Mouse (Mus musculus): ENCODE measurements around the gene Tmem136. TPM values are rescaled to one million over a fixed set of nuclear protein-coding genes. Genes with fewer than 3 reads are reported as not detected.
A peak's percentile ranks its signal among the peaks of the same experiment; 100 is the strongest.

The Tmem136 gene
- total and polyA plus RNA-seq, 3 experiments: 0.17 to 3.8 (median 0.34) TPM

- Histone ChIP-seq H3K27ac (ENCODE audit: insufficient read depth, low read depth) (no peak overlapping the region), H3K36me3 (replicated peaks in 1 of 2; ENCODE audit: control insufficient read depth in 1 of 2, insufficient read depth in 1 of 2, low read length in 1 of 2) (no peaks in the 10 kb centered on the region), H3K4me2 (ENCODE audit: insufficient read depth, low read depth, poor library complexity, severe bottlenecking) (no peak overlapping the region), H3K4me1 (ENCODE audit: control insufficient read depth in 1 of 2, insufficient read depth in 2 of 2) (no peaks in the 10 kb centered on the region), H3K79me2 (replicated peaks; ENCODE audit: control insufficient read depth, extremely low read depth, insufficient read depth, poor library complexity, severe bottlenecking) (no peaks in the 10 kb centered on the region), H3K27me3 (replicated peaks) (peaks cover 14% of the 10 kb centered on the region), H3K9ac (ENCODE audit: insufficient read depth, low read depth) (no peak overlapping the region), H3K9me3 (replicated peaks; ENCODE audit: low read length) (peaks cover 3% of the 10 kb centered on the region), H3K4me3 (replicated peaks in 1 of 3; ENCODE audit: low read depth in 2 of 3, low read length in 2 of 3, poor library complexity in 1 of 3) (no peak overlapping the region)
- DNase-seq (ENCODE audit: extremely low read depth): no peak
- TF ChIP-seq POLR2A (IDR thresholded peaks at IDR 0.05; ENCODE audit: low read depth, low read length) (no peak), BHLHE40 (IDR thresholded peaks at IDR 0.05; ENCODE audit: low read depth, low read length) (peak; percentile 40), SMC3 (IDR thresholded peaks at IDR 0.05; ENCODE audit: low read depth, low read length) (0 out of 2 replicates have a peak, but pooled peaks have one; percentile 3), CTCF (conservative IDR thresholded peaks at IDR 0.05 in 1 of 2, IDR thresholded peaks at IDR 0.05 in 1 of 2; ENCODE audit: low read depth in 2 of 2, low read length in 2 of 2) (peak; percentile 6 to 39; a peak in 2 of 4 replicates)
- dilution Hi-C loops (cut with MboI; ENCODE audit: extremely low pct_ligation_motif_present, extremely low pct_unique_long_range_greater_than_20kb, low sequenced_read_pairs) (no loop called here), in situ Hi-C loops (cut with MboI; ENCODE audit: low pct_ligation_motif_present, low pct_unique_long_range_greater_than_20kb, low sequenced_read_pairs) (loop anchor here (10.0 kb wide), 1 partner anchor 154 kb away; no protein-coding TSS in a partner anchor)
Observed at GRCm38 (mm10) chr9:43130684-43131083, 14.3 kb upstream of the Tmem136 start.

- TF ChIP-seq ETS1 (conservative IDR thresholded peaks at IDR 0.05; ENCODE audit: low read depth, low read length): no peak
- TF ChIP-seq KAT2A (IDR thresholded peaks at IDR 0.05; ENCODE audit: insufficient replicate concordance, low read length): no peak
- no peak for TF ChIP-seq POLR2AphosphoS2 (IDR thresholded peaks at IDR 0.05; ENCODE audit: low read depth, low read length)
- no peak for DNase-seq (ENCODE audit: extremely low read depth)
- Histone ChIP-seq H3K79me2 (replicated peaks; ENCODE audit: control insufficient read depth, extremely low read depth, insufficient read depth, poor library complexity, severe bottlenecking) (no peaks in the 10 kb centered on the region), H3K4me1 (ENCODE audit: control insufficient read depth in 1 of 2, insufficient read depth in 2 of 2) (no peaks in the 10 kb centered on the region), H3K4me3 (replicated peaks in 1 of 3; ENCODE audit: low read depth in 2 of 3, low read length in 2 of 3, poor library complexity in 1 of 3) (no peak overlapping the region), H3K27me3 (replicated peaks) (peaks cover 11% of the 10 kb centered on the region), H3K27ac (ENCODE audit: insufficient read depth, low read depth) (no peak overlapping the region), H3K9ac (ENCODE audit: insufficient read depth, low read depth) (no peak overlapping the region), H3K9me3 (replicated peaks; ENCODE audit: low read length) (peaks cover 3% of the 10 kb centered on the region), H3K4me2 (ENCODE audit: insufficient read depth, low read depth, poor library complexity, severe bottlenecking) (no peak overlapping the region), H3K36me3 (replicated peaks in 1 of 2; ENCODE audit: control insufficient read depth in 1 of 2, insufficient read depth in 1 of 2, low read length in 1 of 2) (no peaks in the 10 kb centered on the region)
- dilution Hi-C loops (cut with MboI; ENCODE audit: extremely low pct_ligation_motif_present, extremely low pct_unique_long_range_greater_than_20kb, low sequenced_read_pairs): no loop called here
- in situ Hi-C loops (cut with MboI; ENCODE audit: low pct_ligation_motif_present, low pct_unique_long_range_greater_than_20kb, low sequenced_read_pairs): no loop called here
Observed at GRCm38 (mm10) chr9:43127101-43127787, 10.9 kb upstream of the Tmem136 start.

- TF ChIP-seq NELFE (IDR thresholded peaks at IDR 0.05; ENCODE audit: low read depth, low read length) (no peak), USF1 (IDR thresholded peaks at IDR 0.05; ENCODE audit: low read depth, low read length) (no peak), RAD21 (IDR thresholded peaks at IDR 0.05; ENCODE audit: low read depth, low read length) (peak; percentile 36), MEF2A (IDR thresholded peaks at IDR 0.05; ENCODE audit: borderline replicate concordance, low read depth, low read length) (no peak), MAX (IDR thresholded peaks at IDR 0.05; ENCODE audit: low read length) (no peak), USF2 (conservative IDR thresholded peaks at IDR 0.05; ENCODE audit: low read depth, low read length) (no peak), MAFK (IDR thresholded peaks at IDR 0.05; ENCODE audit: insufficient replicate concordance, low read length) (no peak), UBTF (IDR thresholded peaks at IDR 0.05; ENCODE audit: low read depth, low read length) (no peak), JUND (conservative IDR thresholded peaks at IDR 0.05; ENCODE audit: low read depth, low read length) (no peak), CHD1 (IDR thresholded peaks at IDR 0.05; ENCODE audit: low read depth, low read length) (no peak), PAX5 (IDR thresholded peaks at IDR 0.05; ENCODE audit: low read length) (no peak), SMC3 (IDR thresholded peaks at IDR 0.05; ENCODE audit: low read depth, low read length) (peak; percentile 31; the same call in 1 of the 2 replicates), BHLHE40 (IDR thresholded peaks at IDR 0.05; ENCODE audit: low read depth, low read length) (no peak), TCF12 (IDR thresholded peaks at IDR 0.05; ENCODE audit: low read depth, low read length) (no peak), TBP (conservative IDR thresholded peaks at IDR 0.05; ENCODE audit: low read depth, low read length) (no peak), ETS1 (conservative IDR thresholded peaks at IDR 0.05; ENCODE audit: low read depth, low read length) (no peak), CTCF (conservative IDR thresholded peaks at IDR 0.05 in 1 of 2, IDR thresholded peaks at IDR 0.05 in 1 of 2; ENCODE audit: low read depth in 2 of 2, low read length in 2 of 2) (peak in 1 of 2 experiments; percentile 59; a peak in 2 of 4 replicates), ZC3H11A (IDR thresholded peaks at IDR 0.05; ENCODE audit: low read depth, low read length) (no peak), POLR2A (IDR thresholded peaks at IDR 0.05; ENCODE audit: low read depth, low read length) (no peak), RCOR1 (conservative IDR thresholded peaks at IDR 0.05; ENCODE audit: low read depth, low read length) (no peak)
- dilution Hi-C loops (cut with MboI; ENCODE audit: extremely low pct_ligation_motif_present, extremely low pct_unique_long_range_greater_than_20kb, low sequenced_read_pairs): no loop called here
- Histone ChIP-seq H3K9me3 (replicated peaks; ENCODE audit: low read length) (no peaks in the 10 kb centered on the region), H3K4me3 (replicated peaks in 1 of 3; ENCODE audit: low read depth in 2 of 3, low read length in 2 of 3, poor library complexity in 1 of 3) (no peak overlapping the region), H3K36me3 (replicated peaks in 1 of 2; ENCODE audit: control insufficient read depth in 1 of 2, insufficient read depth in 1 of 2, low read length in 1 of 2) (no peaks in the 10 kb centered on the region), H3K79me2 (replicated peaks; ENCODE audit: control insufficient read depth, extremely low read depth, insufficient read depth, poor library complexity, severe bottlenecking) (no peaks in the 10 kb centered on the region), H3K4me1 (ENCODE audit: control insufficient read depth in 1 of 2, insufficient read depth in 2 of 2) (no peaks in the 10 kb centered on the region), H3K27ac (ENCODE audit: insufficient read depth, low read depth) (no peak overlapping the region), H3K4me2 (ENCODE audit: insufficient read depth, low read depth, poor library complexity, severe bottlenecking) (no peak overlapping the region), H3K27me3 (replicated peaks) (peaks cover 9% of the 10 kb centered on the region), H3K9ac (ENCODE audit: insufficient read depth, low read depth) (no peak overlapping the region)
- no peak for DNase-seq (ENCODE audit: extremely low read depth)
- in situ Hi-C loops (cut with MboI; ENCODE audit: low pct_ligation_motif_present, low pct_unique_long_range_greater_than_20kb, low sequenced_read_pairs): no loop called here
Observed at GRCm38 (mm10) chr9:43122379-43122778, 6.0 kb upstream of the Tmem136 start.
